Mouse (Mus musculus) liver, postnatal 0 days (tissue): ENCODE measurements around the gene Sys1.

ENCODE experiments used
- CTCF ChIP-seq: sonication (generic); IDR thresholded peaks from 2 replicates; pipeline ENCODE4 v1.5.1; 2016; ENCODE audit warnings: antibody characterized with exemption, low read depth
- EP300 ChIP-seq: IDR thresholded peaks from 2 replicates; pipeline ENCODE4 v1.6.1; 2016; ENCODE audit warnings: antibody characterized with exemption, low read depth, mild to moderate bottlenecking

- TF ChIP-seq CTCF (no peak), EP300 (no peak)
Measured at GRCm38 (mm10) chr2:164442315-164443050, 14.3 kb upstream of the Sys1 start.
